Mouse (Mus musculus) liver, adult 2 months (tissue): ENCODE data around the gene Rasgrf1. TPM values are rescaled to one million over a fixed set of nuclear protein-coding genes. Genes with fewer than 3 reads are reported as not detected.

Experiments used
- DNase-seq: peaks from one replicate; pipeline ENCODE4 v3.0.0-alpha.2; 2011; ENCODE audit warnings: low read depth, low spot score; ENCODE audit errors: extremely low read depth
- H3K27ac ChIP-seq: fragments of 200-500 bp; replicated peaks from 2 replicates; pipeline ENCODE4 v1.5.1; 2012; ENCODE audit warnings: low read depth, mild to moderate bottlenecking, control low read depth, inconsistent platforms, low read length; ENCODE audit not compliant: insufficient read depth
- H3K27me3 ChIP-seq: fragments of 200-500 bp; 2 replicates; pipeline ENCODE4 v1.6.1; 2012; ENCODE audit warnings: mild to moderate bottlenecking, moderate library complexity, low read length, inconsistent platforms; ENCODE audit not compliant: control insufficient read depth, insufficient read depth
- H3K36me3 ChIP-seq: fragments of 200-500 bp; 2 replicates; pipeline ENCODE4 v1.6.1; 2012; ENCODE audit warnings: low read length, inconsistent platforms; ENCODE audit not compliant: control insufficient read depth, insufficient read depth
- H3K4me1 ChIP-seq: fragments of 200-500 bp; 2 replicates; pipeline ENCODE4 v1.6.1; 2011; ENCODE audit warnings: low read length; ENCODE audit not compliant: control insufficient read depth, insufficient read depth
- H3K4me3 ChIP-seq: fragments of 200-500 bp; 2 replicates; pipeline ENCODE4 v1.5.1; 2011; ENCODE audit warnings: low read depth, mild to moderate bottlenecking, control low read depth, low read length, moderate library complexity; ENCODE audit not compliant: insufficient read depth
- H3K79me2 ChIP-seq: fragments of 200-500 bp; 2 replicates; pipeline ENCODE4 v1.6.1; 2012; ENCODE audit warnings: inconsistent platforms, mild to moderate bottlenecking, low read length, moderate library complexity; ENCODE audit not compliant: control insufficient read depth, insufficient read depth
- H3K9ac ChIP-seq: fragments of 200-500 bp; 2 replicates; pipeline ENCODE4 v1.6.1; 2012; ENCODE audit warnings: low read depth, mild to moderate bottlenecking, control low read depth, inconsistent platforms, low read length
- CTCF ChIP-seq: fragments of 200-500 bp; IDR thresholded peaks from 2 replicates; pipeline ENCODE4 v1.5.1; 2011; ENCODE audit warnings: low read depth, low read length, control low read depth
- POLR2A ChIP-seq: fragments of 200-500 bp; IDR thresholded peaks from 2 replicates; pipeline ENCODE4 v1.6.1; 2011; ENCODE audit warnings: low read length, control low read depth; ENCODE audit not compliant: insufficient read depth; ENCODE audit errors: extremely low read depth
- WGBS: fragments of 180-500 bp; shearing (Covaris S2); methylation state at CpG from one replicate; pipeline ENCODE4 v1.1.7; 2018; 5-methylcytosine and 5-hydroxymethylcytosine counted together
- polyA plus RNA-seq: library from polyadenylated mRNA; depleted of rRNA; stranded (reverse); fragments of >200 nt; gene quantifications from 2 replicates; pipeline ENCODE4 v1.2.3, GENCODE M21; 2012
- total RNA-seq: library from RNA; depleted of rRNA; stranded (reverse); fragments of >200 nt; gene quantifications from 2 replicates; pipeline ENCODE4 v1.2.3, GENCODE M21; 2014

Rasgrf1 gene
- total and polyA plus RNA-seq, 2 experiments, result 0.09 TPM; not detected in 1

- no peak for DNase-seq
- no peak overlapping the region for H3K4me3 ChIP-seq
- no peaks in the 10 kb centered on the region for H3K27me3 ChIP-seq
- H3K4me1 ChIP-seq, result no peaks in the 10 kb centered on the region
- H3K27ac ChIP-seq, result no peak overlapping the region
- no peaks in the 10 kb centered on the region for H3K36me3 ChIP-seq
- no peak overlapping the region for H3K9ac ChIP-seq
- TF ChIP-seq POLR2A, result no peak
- peak; percentile 1; the same call in 1 of the 2 replicates for TF ChIP-seq CTCF
- 73% methylated on average over 1 of the region's 1 CpGs for WGBS
- H3K79me2 ChIP-seq, result no peaks in the 10 kb centered on the region
Observed at GRCm38 (mm10) chr9:89940428-89940827, 30.7 kb downstream of the Rasgrf1 start.

- H3K79me2 ChIP-seq, result no peaks in the 10 kb centered on the region
- 85% methylated on average over 9 of the region's 9 CpGs for WGBS
- H3K27me3 ChIP-seq, result no peaks in the 10 kb centered on the region
- H3K4me3 ChIP-seq, result no peak overlapping the region
- H3K27ac ChIP-seq, result no peak overlapping the region
- no peaks in the 10 kb centered on the region for H3K36me3 ChIP-seq
- H3K9ac ChIP-seq, result no peak overlapping the region
- no peaks in the 10 kb centered on the region for H3K4me1 ChIP-seq
- TF ChIP-seq CTCF, result no peak
- TF ChIP-seq POLR2A, result no peak
- no peak for DNase-seq
Observed at GRCm38 (mm10) chr9:89946830-89947229, 37.1 kb downstream of the Rasgrf1 start.

- Histone ChIP-seq H3K27ac (no peak overlapping the region), H3K36me3 (no peaks in the 10 kb centered on the region), H3K27me3 (no peaks in the 10 kb centered on the region), H3K4me1 (no peaks in the 10 kb centered on the region), H3K4me3 (no peak overlapping the region), H3K79me2 (no peaks in the 10 kb centered on the region), H3K9ac (no peak overlapping the region)
- DNase-seq, result no peak
- 59% methylated on average over 5 of the region's 5 CpGs for WGBS
- TF ChIP-seq POLR2A (no peak), CTCF (no peak)
Observed at GRCm38 (mm10) chr9:89948602-89949001, 38.9 kb downstream of the Rasgrf1 start.

- no peaks in the 10 kb centered on the region for H3K27me3 ChIP-seq
- H3K9ac ChIP-seq, result no peak overlapping the region
- H3K79me2 ChIP-seq, result no peaks in the 10 kb centered on the region
- DNase-seq, result no peak
- no peaks in the 10 kb centered on the region for H3K36me3 ChIP-seq
- no peaks in the 10 kb centered on the region for H3K4me1 ChIP-seq
- H3K4me3 ChIP-seq, result no peak overlapping the region
- TF ChIP-seq POLR2A, result no peak
- no peak for TF ChIP-seq CTCF
- 91% methylated on average over 22 of the region's 22 CpGs for WGBS
- H3K27ac ChIP-seq, result no peak overlapping the region
Observed at GRCm38 (mm10) chr9:89953596-89954215, 44.0 kb downstream of the Rasgrf1 start.

GRCm38 (mm10) chr9:89954860-89955479, 45.3 kb downstream of the Rasgrf1 start:
- no peaks in the 10 kb centered on the region for H3K27me3 ChIP-seq
- H3K36me3 ChIP-seq, result no peaks in the 10 kb centered on the region
- H3K79me2 ChIP-seq, result no peaks in the 10 kb centered on the region
- no peak for TF ChIP-seq CTCF
- WGBS, result 69% methylated on average over 8 of the region's 8 CpGs
- H3K9ac ChIP-seq, result no peak overlapping the region
- no peak for DNase-seq
- H3K4me3 ChIP-seq, result no peak overlapping the region
- no peak overlapping the region for H3K27ac ChIP-seq
- no peaks in the 10 kb centered on the region for H3K4me1 ChIP-seq

GRCm38 (mm10) chr9:89958959-89959358, 49.3 kb downstream of the Rasgrf1 start:
- 80% methylated on average over 2 of the region's 2 CpGs for WGBS
- no peak for DNase-seq
- no peak overlapping the region for H3K9ac ChIP-seq
- no peaks in the 10 kb centered on the region for H3K36me3 ChIP-seq
- no peaks in the 10 kb centered on the region for H3K27me3 ChIP-seq
- TF ChIP-seq CTCF (no peak), POLR2A (no peak)
- H3K27ac ChIP-seq, result no peak overlapping the region
- H3K4me1 ChIP-seq, result no peaks in the 10 kb centered on the region
- no peaks in the 10 kb centered on the region for H3K79me2 ChIP-seq
- H3K4me3 ChIP-seq, result no peak overlapping the region
